Mouse (Mus musculus) right cerebral cortex, adult 2 months (tissue): ENCODE measurements around the gene Crybg2.
A peak's percentile ranks its signal among the peaks of the same experiment; 100 is the strongest.

ENCODE experiments used
- DNase-seq, 2 experiments: peaks; one replicate each; pipeline ENCODE4 v3.0.0; 2021 to 2022; ENCODE audit warnings: low spot score in 2 of 2

The Crybg2 gene

DNA sequence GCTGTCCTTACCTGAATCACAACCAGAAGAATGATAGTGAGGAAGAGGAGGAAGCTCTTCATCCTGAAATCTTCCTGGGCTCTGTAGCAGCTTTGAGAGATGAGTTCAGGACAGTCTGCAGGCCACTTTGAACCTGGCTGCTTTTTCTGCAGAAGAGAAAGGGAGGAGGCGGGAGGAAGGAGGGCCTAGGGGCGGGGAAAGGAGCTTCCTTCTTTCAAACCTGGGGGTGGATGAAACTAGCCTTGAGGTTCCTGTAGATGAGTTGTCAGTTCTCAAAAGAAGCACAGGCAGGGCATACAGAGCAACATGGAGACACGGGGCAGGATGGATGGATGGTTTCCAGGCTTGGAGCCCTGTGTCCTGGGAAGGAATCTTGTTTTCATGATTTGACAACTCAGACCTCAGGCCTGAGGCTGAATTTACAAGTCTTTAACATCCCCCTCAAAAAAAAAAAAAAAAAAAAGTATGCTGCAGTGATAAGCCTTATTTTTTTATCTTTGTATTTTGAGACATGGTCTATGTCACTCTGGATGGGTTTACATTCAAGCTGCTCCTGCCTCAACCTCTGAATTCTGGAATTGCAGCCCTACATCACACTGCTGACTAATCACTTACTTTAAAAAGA, 34.4 kb downstream of the Crybg2 start, which contains the start of gene Cd52:
Gene Cd52, minus strand, starts transcription at position 160 of the 625 bp plus-strand sequence.
- DNase-seq, result no peak

DNA sequence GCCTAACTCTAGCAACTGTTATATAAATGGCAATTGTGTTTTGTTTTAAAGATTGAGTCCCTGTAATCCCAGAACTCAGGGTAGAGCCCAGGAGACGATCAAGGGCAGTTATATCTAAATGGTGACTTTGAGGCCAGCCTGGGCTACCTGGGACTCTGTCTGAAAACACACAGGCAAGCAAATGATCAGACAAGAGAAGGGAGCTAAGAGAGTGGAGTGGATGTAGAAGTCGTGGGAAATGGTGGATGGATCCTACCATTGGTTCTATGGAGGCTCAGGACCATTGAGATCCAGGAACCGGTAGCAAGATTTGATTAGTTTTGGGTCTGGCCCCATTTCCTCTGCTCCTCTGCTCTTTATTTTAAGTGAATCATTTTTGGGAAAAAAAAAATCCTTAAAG, 35.5 kb downstream of the Crybg2 start:
- no peak for DNase-seq

DNA sequence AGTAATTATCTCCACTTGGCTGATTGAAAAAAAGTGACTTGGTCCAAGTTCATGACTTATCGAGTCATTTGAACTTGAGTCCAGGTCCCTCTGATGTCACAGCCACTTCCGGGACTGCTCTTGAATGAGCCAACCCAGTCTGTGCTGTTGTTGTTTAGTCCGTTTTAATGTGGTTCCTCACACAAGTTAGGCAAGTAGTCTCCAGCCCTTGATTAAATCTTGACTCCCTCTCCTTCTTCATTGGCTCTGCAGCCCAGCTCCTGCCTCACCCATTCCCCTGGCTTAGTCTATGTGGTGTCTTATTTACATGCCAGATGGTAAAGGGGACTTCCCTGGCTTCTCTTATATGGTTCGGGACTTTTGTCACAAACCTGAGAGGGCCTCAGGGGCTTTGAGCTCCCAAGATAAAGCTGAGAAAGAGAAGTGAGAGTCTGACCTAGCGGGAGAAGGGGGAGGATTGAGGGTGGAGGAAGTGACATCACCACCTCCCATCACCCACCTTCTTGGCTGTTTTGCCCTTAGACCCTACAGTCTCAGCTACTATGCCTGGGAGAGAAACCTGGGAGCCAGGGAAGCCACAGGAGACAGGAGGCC, 36.5 kb downstream of the Crybg2 start:
- DNase-seq, result no peak

DNA sequence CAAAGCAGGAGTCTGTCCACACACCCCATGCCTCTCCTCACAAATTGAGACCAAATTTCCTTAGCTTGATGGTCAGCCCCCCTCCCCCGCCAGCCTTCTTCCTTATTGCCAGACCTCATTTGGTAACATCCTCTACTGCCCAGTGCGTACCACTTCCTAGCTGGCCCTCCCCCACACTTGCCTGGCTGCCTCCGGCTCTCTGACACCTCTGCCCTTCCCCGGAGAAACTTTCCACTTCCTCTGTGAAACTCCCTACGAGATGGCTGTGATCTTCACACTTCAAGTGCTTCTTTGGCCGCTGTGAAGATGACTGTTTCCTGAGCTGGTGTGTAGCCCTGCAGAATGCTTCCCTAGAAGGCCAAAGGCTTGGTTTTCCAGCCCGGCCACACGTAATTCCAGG, 38.0 kb downstream of the Crybg2 start:
- DNase-seq, result no peak

DNA sequence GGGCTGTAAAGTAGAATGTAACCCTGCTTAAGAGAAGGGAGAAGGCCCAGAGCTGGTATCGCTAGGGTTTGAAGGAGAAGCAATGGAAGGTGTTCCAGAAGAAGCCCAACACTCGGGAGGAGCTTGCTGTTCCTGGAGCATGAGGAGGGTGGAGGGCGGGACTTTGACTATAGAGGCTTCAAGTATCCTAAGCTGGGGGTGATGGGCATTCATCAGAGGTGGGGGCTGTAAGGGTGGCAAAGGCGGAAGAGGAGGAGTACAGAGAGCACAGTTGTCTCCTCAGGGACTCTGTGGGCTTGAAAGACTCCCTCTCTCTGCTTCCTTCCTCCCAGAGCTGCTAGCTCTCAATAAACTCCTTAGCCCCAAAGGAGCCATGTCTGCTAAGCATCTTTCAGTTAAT, 39.6 kb downstream of the Crybg2 start:
- no peak for DNase-seq

DNA sequence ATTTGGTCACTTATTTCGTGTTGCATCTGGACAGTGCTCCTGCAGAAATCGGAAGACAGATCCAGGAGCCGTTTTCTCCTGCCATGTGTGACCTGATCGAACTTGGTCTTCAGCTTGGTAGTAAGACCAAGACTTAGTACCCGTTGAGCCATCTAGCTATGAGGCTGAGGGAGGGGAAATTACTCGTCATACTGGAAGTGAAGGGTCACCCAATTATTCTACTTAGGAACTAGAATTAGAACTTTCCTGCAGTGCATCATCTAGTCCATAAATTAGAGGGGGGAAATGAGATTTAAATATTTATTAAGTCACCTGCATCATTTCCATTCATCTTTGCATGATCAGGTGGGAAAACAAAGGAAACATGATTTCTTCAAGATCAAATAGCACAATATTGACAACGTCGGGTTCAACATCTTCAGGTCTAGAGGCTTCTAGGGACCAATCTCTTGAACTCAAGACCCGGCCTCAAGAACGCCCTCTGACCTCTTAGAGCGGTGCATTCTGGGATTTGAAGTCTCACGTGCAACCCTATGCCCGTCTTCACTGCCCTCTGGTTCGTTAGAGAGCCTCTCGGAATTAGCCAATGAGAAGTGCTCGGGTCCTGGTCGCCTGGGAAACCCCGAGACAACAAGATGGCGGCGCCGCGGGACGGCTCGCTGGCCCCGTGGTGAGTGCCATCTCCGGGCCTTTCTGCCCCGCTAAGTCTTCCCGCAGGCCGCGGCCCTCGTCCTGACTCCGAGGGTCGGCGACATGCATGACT, 41.5 kb downstream of the Crybg2 start, which contains the start of gene Ubxn11:
Gene Ubxn11, plus strand, starts transcription at position 592 of the 763 bp plus-strand sequence.
- peak; percentile 93 to 94 for DNase-seq

DNA sequence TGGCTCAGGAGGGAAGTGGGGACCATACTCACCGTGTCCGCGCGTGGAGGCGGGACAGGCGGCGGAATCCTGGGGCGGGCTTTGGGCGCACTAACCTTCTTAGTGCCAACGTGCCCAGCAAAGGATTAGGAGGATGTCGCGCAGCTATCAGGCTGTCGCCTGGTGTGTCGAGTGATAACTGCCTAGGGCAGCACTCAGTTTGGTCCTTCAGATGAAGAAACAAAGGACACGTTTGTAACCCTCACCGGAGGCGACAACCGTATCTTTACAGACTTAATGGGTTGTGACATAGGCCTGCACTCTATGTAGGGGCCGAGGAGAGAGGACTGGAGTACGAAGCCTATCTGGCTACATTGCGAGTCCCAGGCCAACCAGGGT, 42.1 kb downstream of the Crybg2 start:
- no peak for DNase-seq

DNA sequence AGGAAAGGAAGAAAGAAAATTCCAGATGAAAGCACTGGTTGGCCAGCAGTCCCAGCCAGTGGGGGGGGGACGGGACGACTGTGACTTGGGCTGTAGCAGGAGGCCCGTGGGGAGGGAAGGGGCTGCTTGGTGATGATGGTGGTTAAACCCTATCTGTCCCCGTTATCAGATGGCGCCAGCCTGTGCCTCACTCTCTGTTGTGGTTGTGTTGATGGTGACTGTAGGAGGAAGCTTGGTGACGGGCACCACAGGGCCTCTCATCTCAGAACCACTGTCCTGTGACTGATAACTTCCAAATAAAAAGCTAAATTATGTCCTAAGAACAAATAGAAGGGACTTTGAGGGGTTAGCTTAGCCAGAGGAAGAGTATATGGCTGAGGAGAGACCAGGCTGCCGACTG, 45.5 kb downstream of the Crybg2 start:
- DNase-seq, result no peak

DNA sequence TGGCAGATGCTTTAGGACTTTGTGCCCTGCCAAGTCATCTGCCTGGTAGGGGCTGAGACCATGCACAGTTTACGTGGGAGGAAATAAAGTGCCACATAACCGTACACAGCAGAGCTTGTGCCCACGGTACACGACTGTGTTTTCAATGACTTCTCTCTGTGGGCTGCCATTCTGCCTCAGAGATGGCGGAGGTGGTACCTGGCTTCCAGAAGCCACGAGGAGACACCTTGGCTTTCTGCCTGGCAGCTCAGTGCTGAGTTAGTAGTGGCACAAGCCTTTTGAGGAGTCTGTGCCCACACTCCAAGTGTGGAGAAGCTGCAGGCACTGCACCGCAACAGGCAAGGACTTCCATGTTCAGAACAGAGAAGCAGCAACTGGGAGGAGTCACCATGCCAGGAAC, 47.1 kb downstream of the Crybg2 start:
- DNase-seq, result peak; percentile 70 to 74

DNA sequence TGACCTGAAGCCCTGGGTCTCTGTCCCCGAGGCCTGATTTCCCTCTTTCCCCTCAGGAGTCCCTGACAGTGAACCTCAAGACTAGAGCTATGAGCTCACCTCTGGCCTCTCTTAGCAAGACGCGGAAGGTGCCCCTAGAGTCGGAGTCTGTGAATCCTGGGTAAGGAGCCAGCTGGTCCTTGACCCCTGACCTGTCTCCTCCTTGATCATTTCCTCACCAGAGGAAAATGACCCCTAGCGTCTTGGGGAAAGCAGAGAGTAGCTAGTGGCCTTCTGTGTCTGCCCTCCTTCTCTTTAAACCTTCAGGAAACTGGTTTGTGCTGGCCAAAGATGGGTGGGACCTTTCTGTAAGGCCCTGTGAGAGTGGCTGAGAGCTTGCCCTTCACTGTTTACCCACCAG, 47.6 kb downstream of the Crybg2 start:
- no peak for DNase-seq

DNA sequence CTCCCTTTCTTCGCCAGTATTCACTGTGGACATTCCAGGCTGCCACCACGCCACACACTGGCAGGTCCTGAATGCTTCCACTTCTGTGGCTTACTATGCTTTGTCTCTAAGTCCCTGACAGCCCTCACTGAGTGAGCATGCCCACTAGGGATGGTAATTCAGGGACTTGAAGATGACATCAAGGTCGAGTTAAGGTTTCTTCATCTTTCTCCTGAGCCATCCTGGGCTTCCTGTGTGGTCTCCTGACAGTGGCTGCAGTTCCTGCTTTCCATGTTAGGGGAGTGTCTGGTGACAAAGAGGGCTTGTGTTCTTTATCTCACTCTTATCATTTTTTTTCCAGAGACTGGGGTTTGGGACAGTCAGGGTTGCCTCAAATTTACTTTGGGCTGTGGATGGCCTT, 50.0 kb downstream of the Crybg2 start:
- no peak for DNase-seq

DNA sequence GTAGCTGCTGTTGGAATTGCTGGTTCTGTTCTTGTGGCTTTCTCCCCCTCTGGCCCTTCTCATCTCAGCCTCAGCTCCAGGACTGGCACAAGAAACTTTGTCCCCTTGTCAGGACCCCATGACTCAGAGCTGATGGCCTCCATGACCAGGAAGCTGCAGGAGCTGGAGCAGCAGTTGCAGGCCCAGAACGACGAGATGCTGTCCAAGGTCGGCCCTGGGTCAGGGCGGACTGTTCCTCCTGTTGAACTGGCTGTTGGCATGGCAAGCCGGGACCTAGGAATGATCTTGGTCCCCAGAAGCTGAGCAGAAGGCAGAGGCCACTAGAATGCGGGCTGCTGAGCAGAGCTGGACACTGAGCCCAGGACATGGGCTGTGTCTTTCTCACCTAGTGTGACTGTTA, 51.8 kb downstream of the Crybg2 start:
- no peak for DNase-seq

DNA sequence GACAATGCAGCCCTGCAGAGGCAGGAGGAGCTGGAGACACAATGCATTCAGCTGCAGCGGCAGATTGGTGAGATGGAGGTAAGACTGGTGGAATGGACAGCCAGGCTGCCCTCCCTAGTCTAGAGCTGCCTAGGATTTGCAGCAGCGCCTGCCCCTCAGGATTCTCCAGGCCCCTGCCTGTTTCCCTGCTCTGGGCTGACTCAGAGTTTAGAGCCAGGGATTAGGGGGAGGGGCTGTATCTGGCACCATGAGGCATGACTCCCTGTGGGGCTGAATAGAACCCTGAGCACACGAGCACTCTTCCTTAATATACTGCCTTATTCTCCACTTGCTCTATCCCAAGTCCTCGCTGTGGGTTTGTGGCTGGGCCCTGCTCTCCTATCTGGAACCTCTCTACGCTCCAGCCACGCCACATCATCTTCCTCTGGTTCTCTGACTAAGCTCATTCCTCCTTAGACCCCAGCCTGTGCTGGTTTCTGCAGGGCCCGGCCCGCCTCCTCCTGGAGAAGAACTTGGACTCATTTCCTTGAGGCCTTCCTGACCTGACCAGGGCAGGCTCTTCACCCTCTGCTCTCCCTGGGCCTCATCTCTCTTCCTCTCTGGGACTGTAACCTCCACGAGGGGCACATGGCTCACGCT, 52.9 kb downstream of the Crybg2 start:
- no peak for DNase-seq

DNA sequence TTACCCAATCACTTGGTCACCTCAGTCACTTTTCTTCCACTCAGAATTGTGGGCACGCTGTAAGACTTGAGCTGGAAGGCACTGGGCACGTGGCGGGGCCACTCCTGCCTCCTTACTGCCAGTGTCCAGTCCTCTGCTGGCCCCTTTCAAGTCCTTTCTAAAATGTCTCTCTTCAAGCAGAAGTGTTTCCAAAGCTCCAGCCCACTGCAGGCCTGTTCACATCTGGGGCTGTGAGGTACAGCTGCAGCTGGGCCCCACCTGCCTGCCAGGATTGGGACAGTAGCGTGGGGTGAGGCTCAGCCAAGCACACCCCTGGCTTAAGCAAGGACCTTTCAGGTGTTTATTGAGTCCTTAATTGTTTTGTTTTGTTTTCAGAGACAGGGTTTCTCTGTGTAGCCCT, 53.4 kb downstream of the Crybg2 start:
- no peak for DNase-seq

DNA sequence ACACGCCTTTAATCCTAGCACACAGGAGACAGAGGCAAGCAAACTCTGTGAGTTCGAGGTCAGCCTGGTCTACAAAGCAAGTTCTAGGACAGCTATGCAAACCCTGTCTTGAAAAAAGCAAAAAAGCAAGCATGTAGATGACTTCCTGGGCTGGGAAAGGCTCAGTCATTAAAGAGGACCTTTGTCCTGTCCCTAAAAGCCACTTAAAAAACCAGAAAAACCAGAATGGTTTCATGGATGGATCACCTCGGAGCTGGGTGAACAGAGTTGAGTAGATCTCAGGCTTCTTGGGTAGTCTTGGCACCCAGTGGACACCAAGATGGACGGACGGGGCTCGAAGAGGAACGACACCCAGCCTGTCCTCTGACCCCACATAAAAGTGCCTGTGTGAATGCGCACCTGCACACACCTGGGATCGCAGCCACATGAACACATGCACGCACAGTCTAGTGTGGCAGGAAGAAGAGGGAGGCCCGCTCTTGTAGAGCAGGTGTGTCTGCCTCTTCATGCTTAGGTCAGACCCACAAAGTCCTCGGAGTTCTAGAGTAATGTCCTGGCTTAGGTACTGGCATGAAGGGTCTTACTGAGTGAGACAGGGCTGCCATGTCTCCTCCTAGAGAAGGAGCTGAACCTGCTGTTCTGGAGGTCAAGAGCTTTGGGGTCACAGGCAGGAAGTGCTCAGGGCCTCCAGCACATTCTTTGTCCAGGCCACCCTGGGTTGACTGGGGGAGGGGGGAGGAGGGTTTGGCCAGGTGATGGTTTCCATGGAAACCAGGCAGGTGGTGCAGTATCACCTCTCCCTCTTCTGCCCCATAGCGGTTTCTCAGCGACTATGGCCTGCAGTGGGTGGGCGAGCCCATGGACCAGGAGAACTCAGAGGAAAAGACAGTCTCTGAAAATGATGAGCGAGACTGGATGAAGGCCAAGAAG, 54.9 kb downstream of the Crybg2 start:
- DNase-seq, result no peak

DNA sequence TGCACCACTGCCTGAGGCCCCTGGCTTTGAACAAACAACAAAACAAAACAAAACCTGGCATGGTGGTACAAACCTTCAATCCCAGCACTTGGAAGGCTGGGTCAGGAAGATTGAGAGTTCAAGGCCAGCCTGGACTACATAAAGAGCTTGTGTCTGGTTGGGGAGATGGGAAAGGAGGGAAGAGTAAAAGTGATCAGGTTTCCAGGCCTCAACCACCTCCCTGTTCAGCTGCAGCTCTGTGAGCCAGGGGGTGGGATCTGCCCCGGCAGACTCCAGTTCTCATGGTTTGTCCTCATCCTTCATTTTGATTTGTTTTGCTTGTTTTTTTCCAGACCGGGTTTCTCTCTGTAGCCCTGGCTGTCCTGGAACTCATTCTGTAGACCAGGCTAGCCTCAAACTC, 55.9 kb downstream of the Crybg2 start:
- DNase-seq, result no peak

DNA sequence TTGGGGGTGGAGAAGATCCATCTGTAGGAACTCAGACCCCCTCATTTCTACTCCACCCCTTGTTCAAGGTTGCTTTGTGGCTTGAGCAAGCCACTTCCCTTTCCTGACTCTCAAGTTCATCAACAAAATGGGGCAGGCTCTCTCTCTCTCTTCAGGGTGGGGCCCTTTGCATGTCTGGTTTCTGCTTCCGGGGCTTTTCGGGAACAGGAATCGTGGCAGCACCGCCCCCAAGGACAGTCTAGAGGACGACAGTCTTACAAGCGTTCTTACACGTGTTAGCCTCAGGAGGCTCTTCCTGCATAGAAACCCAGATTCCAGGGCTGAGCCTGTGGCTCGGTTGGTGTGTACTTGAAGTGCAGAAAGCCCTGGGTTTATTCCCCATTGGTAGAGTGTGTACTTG, 56.4 kb downstream of the Crybg2 start:
- DNase-seq, result no peak

DNA sequence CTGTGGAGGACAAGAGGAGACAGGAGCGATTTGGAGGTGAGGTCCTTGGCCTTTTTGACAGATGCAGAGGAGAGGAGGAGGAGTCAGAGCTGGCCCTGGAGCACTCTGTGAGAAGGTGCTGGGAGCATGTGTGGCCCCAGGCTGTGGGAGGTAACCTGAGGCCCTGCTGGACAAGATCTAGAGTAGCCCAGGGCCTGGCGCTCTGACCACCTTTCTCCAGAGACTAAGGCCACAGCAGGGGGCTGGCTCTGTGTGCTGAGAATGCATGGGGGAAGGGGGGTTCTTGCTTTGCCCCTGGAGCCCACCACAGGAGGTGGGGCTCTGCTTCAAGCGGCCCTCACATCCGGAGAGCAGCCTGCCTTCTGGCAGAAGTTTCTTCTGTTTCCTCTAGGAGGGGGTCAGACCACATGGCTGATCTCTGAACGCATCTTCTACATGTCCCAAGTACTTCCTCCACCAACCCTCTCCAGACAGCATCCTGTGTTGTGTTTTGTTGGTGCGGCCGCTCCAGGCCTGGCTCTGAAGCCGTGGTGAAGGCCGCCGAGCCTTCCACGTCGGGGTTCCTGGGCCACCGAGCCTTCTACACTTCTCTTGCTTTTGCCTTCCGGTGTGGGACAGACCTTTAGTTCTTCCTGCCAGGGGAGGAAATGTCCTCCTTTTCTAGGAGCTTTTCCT, 57.6 kb downstream of the Crybg2 start:
- no peak for DNase-seq

DNA sequence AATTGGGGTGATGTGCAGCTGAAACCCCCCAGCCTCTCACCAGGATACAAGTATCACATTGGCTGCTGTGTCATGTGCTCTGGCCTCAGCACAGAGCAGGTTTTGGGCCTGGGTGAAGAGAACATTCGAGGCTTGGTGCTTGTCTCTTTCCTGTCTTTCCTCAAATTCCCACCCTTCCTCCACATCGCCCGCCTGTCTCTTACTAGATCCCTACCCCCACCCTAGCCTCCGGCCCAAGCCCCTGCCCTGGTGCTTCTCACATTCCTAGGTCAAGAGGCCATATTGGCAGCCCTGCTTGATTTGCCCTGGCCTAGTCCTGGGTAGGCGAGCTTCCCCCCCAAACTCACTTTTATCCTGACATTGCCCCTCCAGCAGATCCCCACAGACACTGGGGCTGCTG, 58.4 kb downstream of the Crybg2 start:
- no peak for DNase-seq

DNA sequence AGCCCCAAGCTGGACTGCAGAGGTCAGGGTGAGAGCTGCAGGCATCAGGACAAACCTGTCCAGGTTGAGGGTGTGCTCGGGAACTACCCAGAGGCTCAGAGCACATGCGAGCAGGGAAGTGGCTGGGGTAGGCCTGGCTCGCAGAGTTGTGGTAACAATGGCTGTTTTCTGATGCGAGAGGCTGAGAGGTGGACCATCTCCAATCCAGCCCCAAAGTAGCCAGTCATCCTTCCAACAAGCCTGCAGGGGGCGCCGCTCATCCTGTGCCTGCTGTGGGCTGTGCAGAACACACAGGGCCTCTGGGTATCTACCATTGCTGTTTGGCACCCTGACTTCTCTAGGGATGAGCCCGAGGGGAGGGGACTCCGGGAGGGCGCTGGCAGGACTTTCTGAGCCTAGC, 59.0 kb downstream of the Crybg2 start:
- no peak for DNase-seq

DNA sequence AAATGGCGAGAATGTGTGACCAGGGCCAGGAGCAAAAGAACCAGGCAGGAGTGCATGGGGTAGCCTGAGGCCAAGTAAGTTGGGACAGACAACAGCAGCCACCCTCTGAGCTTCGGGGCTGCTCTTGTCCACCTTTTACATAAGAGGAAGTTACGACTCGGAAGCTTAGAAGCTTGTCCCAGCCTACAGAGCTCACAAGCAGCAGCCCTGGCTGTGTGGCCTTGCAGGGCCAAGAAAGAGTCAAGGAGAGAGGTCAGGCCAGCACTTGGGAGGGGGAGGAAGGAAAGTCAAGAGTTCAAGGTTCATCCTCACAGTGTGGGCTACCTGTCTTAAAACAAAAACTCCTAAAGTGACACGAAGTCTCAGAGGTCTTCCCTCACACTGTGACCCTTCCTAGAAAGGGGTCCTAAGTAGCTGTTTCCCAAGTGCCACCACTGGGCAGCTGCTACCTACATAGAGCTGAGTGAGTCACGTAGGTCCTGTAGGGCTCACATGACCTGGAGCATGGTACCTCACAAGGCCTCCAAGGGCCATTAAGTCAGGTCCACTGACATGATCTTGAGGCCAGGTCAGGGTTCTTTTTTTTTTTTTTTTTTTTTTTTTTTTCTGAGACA, 59.7 kb downstream of the Crybg2 start:
- DNase-seq, result no peak
